Mouse (Mus musculus) liver, embryonic 13.5 days (tissue): ENCODE results near the gene Agpat3. TPM values are rescaled to one million over a fixed set of nuclear protein-coding genes. Genes with fewer than 3 reads are reported as not detected.

ENCODE experiments used
- ATAC-seq: fragments of 200-750 bp; cut with Nextera tagmentation; 2 replicates; pipeline ENCODE4 v1.8.0; 2017; ENCODE audit warnings: low read depth, mild to moderate bottlenecking, moderate number of reproducible peaks, moderate library complexity
- DNase-seq: peaks from one replicate; pipeline ENCODE4 v3.0.0; 2022
- H3K27ac ChIP-seq: fragments of 300-500 bp; sonication (generic); 2 replicates; pipeline ENCODE4 v1.5.1; 2015; ENCODE audit warnings: moderate library complexity, mild to moderate bottlenecking, inconsistent platforms
- H3K27me3 ChIP-seq: fragments of 300-500 bp; sonication (generic); 2 replicates; pipeline ENCODE4 v1.6.1; 2015; ENCODE audit warnings: mild to moderate bottlenecking, inconsistent platforms
- H3K36me3 ChIP-seq: fragments of 300-500 bp; sonication (generic); 2 replicates; pipeline ENCODE4 v1.6.1; 2015; ENCODE audit warnings: mild to moderate bottlenecking, inconsistent platforms
- H3K4me1 ChIP-seq: fragments of 300-500 bp; sonication (generic); replicated peaks from 2 replicates; pipeline ENCODE4 v1.6.1; 2015; ENCODE audit warnings: inconsistent platforms
- H3K4me2 ChIP-seq: fragments of 300-500 bp; sonication (generic); 2 replicates; pipeline ENCODE4 v1.6.1; 2015; ENCODE audit warnings: inconsistent platforms, mild to moderate bottlenecking, moderate library complexity
- H3K4me3 ChIP-seq: fragments of 300-500 bp; sonication (generic); replicated peaks from 2 replicates; pipeline ENCODE4 v1.5.1; 2015; ENCODE audit warnings: mild to moderate bottlenecking, inconsistent platforms
- H3K9ac ChIP-seq: fragments of 300-500 bp; sonication (generic); 2 replicates; pipeline ENCODE4 v1.6.1; 2015; ENCODE audit warnings: mild to moderate bottlenecking, inconsistent platforms
- H3K9me3 ChIP-seq: fragments of 300-500 bp; sonication (generic); replicated peaks from 2 replicates; pipeline ENCODE4 v1.6.1; 2016; ENCODE audit warnings: inconsistent platforms
- WGBS: fragments of 180-500 bp; shearing (Covaris S2); methylation state at CpG from one replicate; pipeline ENCODE4 v1.1.7; 2015; ENCODE audit not compliant: insufficient replicate concordance; 5-methylcytosine and 5-hydroxymethylcytosine counted together
- polyA plus RNA-seq: library from polyadenylated mRNA; unstranded; fragments of >200 nt; fragmentation: Nextera tagmentation; extraction: Ambion mirVana; gene quantifications from 2 replicates; pipeline ENCODE4 v1.2.1, GENCODE M21; 2015

Gene Agpat3
- polyA plus RNA-seq, 1 experiment from 2014 or later: 19.5 TPM

DNA sequence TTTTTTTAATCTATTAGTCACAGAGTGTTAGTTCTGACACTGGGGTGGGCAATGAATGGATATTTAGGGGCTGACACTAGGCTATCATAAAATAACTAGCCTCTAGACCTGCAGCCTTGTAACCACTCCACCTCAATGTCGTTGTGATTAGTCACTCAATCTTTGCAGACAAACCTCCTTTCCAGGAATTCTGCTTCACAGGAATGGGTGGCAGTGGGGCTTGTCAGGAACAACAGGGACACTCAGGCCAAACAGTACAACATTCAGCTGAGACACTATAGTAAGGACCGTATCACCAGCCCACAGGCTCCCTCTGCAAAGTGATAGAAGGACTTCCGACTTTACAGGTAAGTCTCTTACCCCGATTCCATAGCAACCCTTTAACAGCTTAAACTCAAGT lies 105.6 kb downstream of the Agpat3 start:
- H3K4me1 ChIP-seq: peaks cover 50% of the 10 kb centered on the region
- H3K36me3 ChIP-seq: peaks cover 7% of the 10 kb centered on the region; the same call in 1 of the 2 replicates
- no peak overlapping the region for H3K4me3 ChIP-seq
- 31% methylated on average over 4 of the region's 4 CpGs for WGBS
- peak overlapping the region; percentile 67 for H3K27ac ChIP-seq
- no peaks in the 10 kb centered on the region for H3K9me3 ChIP-seq
- 0 out of 2 replicates have a peak overlapping the region, but pooled peaks have one; percentile 11 for H3K9ac ChIP-seq
- no peaks in the 10 kb centered on the region for H3K27me3 ChIP-seq
- peak; percentile 34 for DNase-seq
- H3K4me2 ChIP-seq: no peak overlapping the region
- no peak; the same call in 1 of the 2 replicates for ATAC-seq

GRCm38 (mm10) chr10:78245225-78245547 lies 107.1 kb downstream of the Agpat3 start:
- Histone ChIP-seq H3K27ac (peak overlapping the region; percentile 93), H3K9me3 (no peaks in the 10 kb centered on the region), H3K4me2 (peak overlapping the region; percentile 99), H3K36me3 (peaks cover 9% of the 10 kb centered on the region; the same call in 1 of the 2 replicates), H3K4me1 (peaks cover 65% of the 10 kb centered on the region), H3K4me3 (peak overlapping the region; percentile 94), H3K9ac (peak overlapping the region; percentile 94), H3K27me3 (no peaks in the 10 kb centered on the region)
- 18% methylated on average over 7 of the region's 7 CpGs for WGBS
- peak; percentile 1; the same call in 1 of the 2 replicates for ATAC-seq
- DNase-seq: no peak

GRCm38 (mm10) chr10:78244438-78245224 lies 107.7 kb downstream of the Agpat3 start, which contains the start of gene Trappc10:
TSS of gene Trappc10 (minus strand) at chr10:78244641.
- peak within 1 kb of the TSS; percentile 93 for H3K27ac ChIP-seq
- H3K4me3 ChIP-seq: peak within 1 kb of the TSS; percentile 94
- H3K4me1 ChIP-seq: peaks cover 71% of the 10 kb centered on the region
- H3K27me3 ChIP-seq: no peaks in the 10 kb centered on the region
- H3K4me2 ChIP-seq: peak within 1 kb of the TSS; percentile 99
- DNase-seq (peak; percentile 88), ATAC-seq (peak; percentile 96)
- peak within 1 kb of the TSS; percentile 94 for H3K9ac ChIP-seq
- WGBS: under 1% methylated on average over 67 of the region's 74 CpGs
- peaks cover 9% of the 10 kb centered on the region; the same call in 1 of the 2 replicates for H3K36me3 ChIP-seq
- no peaks in the 10 kb centered on the region for H3K9me3 ChIP-seq

DNA sequence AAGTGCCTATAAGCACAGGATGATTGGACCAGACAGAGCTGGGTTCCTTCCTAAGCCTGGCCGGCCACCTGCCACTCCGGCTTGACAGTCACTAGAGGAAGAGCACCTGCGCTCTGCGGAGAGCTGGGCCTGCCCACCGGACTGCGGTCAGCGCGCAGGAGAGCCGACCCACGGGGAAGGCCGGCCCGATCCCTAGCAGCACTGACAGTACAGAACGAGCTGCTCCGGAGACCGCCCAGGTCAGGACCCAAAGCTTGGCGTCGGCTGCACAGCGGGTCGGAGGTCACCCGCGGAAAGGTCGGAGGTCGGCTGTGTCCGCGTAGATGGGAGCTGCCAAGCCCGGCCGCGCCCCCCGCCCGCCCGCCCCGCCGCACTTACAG lies 108.2 kb downstream of the Agpat3 start:
- under 1% methylated on average over 28 of the region's 33 CpGs for WGBS
- Histone ChIP-seq H3K27me3 (no peaks in the 10 kb centered on the region), H3K4me3 (peak overlapping the region; percentile 94), H3K4me1 (peaks cover 77% of the 10 kb centered on the region), H3K36me3 (peaks cover 13% of the 10 kb centered on the region), H3K27ac (peak overlapping the region; percentile 93), H3K9ac (peak overlapping the region; percentile 94), H3K9me3 (no peaks in the 10 kb centered on the region), H3K4me2 (peak overlapping the region; percentile 99)
- ATAC-seq (peak; percentile 52), DNase-seq (peak; percentile 39)

- Histone ChIP-seq H3K27me3 (no peaks in the 10 kb centered on the region), H3K4me3 (no peak overlapping the region), H3K27ac (peak overlapping the region; percentile 81), H3K36me3 (peaks cover 32% of the 10 kb centered on the region), H3K4me1 (peaks cover 99% of the 10 kb centered on the region), H3K4me2 (no peak overlapping the region), H3K9ac (peak overlapping the region; percentile 33; the same call in 1 of the 2 replicates), H3K9me3 (no peaks in the 10 kb centered on the region)
- DNase-seq: no peak
- WGBS: 89% methylated on average over 6 of the region's 6 CpGs
- ATAC-seq: no peak
Measured at GRCm38 (mm10) chr10:78238926-78239325, 113.4 kb downstream of the Agpat3 start.

GRCm38 (mm10) chr10:78238297-78238696 lies 114.0 kb downstream of the Agpat3 start:
- DNase-seq: no peak
- 0 out of 2 replicates have a peak overlapping the region, but pooled peaks have one; percentile 33 for H3K9ac ChIP-seq
- H3K4me1 ChIP-seq: peaks cover 100% of the 10 kb centered on the region
- H3K9me3 ChIP-seq: no peaks in the 10 kb centered on the region
- ATAC-seq: no peak
- WGBS: 77% methylated on average over 5 of the region's 5 CpGs
- H3K4me2 ChIP-seq: 0 out of 2 replicates have a peak overlapping the region, but pooled peaks have one; percentile 38
- peaks cover 32% of the 10 kb centered on the region for H3K36me3 ChIP-seq
- no peak overlapping the region for H3K4me3 ChIP-seq
- H3K27ac ChIP-seq: peak overlapping the region; percentile 81
- H3K27me3 ChIP-seq: no peaks in the 10 kb centered on the region

DNA sequence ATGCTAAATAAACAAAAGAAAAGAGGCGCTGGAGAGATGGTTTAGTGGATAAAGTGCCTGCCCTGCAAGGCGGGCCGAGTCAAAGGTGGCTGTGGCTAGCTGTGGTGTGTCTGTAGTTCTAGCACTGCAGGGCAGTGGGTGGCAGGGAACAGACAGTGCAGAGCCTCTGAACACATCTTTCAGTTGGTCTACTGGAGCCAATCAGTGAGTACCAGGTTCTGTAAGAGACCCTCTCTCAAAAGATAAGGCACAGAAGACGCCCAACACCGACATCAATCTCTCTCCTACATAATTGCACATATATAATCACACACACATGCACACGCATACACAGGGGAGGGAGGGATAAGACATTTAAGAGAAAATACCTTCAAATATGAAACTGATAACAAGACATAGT lies 114.5 kb downstream of the Agpat3 start:
- Histone ChIP-seq H3K27ac (peak overlapping the region; percentile 81), H3K4me1 (peaks cover 100% of the 10 kb centered on the region), H3K4me3 (0 out of 2 replicates have a peak overlapping the region, but pooled peaks have one; percentile 6), H3K4me2 (peak overlapping the region; percentile 38), H3K27me3 (no peaks in the 10 kb centered on the region), H3K9ac (peak overlapping the region; percentile 53), H3K36me3 (peaks cover 32% of the 10 kb centered on the region), H3K9me3 (no peaks in the 10 kb centered on the region)
- DNase-seq (peak; percentile 40), ATAC-seq (peak; percentile 86)
- WGBS: 27% methylated on average over 6 of the region's 6 CpGs

DNA sequence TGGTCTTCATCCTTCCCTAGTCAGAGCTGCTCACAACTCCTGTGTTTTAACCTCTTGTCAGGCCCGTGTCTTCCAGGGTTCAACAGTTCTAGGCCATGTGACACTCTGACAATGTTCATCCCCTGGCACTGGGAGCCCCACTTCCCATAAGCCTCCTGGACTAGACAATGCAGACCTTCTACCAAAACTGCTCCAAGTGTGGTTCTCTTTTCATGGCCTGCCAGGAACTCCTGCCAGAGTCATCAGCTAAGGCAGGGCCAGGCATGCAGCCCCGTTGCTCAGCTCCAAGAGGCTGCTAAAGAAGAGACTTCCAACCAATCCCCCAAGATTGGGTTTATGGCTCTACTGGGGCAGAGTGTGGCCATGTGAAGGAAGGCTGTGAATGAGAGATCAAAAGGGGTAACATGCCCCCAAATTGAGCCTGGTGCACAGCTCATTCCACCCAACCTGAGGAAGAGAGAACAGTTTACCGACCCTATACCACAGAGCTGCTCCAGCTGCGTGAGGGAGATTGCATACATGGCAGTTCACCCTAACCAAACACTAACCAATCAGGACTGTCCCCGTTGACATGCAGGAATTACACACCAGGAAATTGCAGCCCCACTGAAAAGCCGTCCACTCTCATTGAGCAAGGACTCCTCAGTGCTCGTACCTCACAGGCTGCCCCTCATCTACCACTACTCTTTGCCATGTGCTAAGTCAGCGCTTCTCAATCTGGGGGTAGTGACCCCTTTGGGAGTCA lies 115.2 kb downstream of the Agpat3 start:
- peak; percentile 53 for ATAC-seq
- H3K4me3 ChIP-seq: no peak overlapping the region; the same call in 1 of the 2 replicates
- H3K36me3 ChIP-seq: peaks cover 27% of the 10 kb centered on the region
- H3K9me3 ChIP-seq: no peaks in the 10 kb centered on the region
- WGBS: 49% methylated on average over 8 of the region's 8 CpGs
- peak overlapping the region; percentile 38 for H3K4me2 ChIP-seq
- peaks cover 99% of the 10 kb centered on the region for H3K4me1 ChIP-seq
- H3K27ac ChIP-seq: peak overlapping the region; percentile 81
- H3K9ac ChIP-seq: peak overlapping the region; percentile 53
- no peaks in the 10 kb centered on the region for H3K27me3 ChIP-seq
- DNase-seq: no peak

GRCm38 (mm10) chr10:78233756-78234155 lies 118.5 kb downstream of the Agpat3 start:
- no peak overlapping the region for H3K4me3 ChIP-seq
- no peaks in the 10 kb centered on the region for H3K27me3 ChIP-seq
- ATAC-seq (no peak), DNase-seq (no peak)
- H3K9ac ChIP-seq: no peak overlapping the region
- H3K9me3 ChIP-seq: no peaks in the 10 kb centered on the region
- peaks cover 41% of the 10 kb centered on the region for H3K36me3 ChIP-seq
- no peak overlapping the region for H3K4me2 ChIP-seq
- H3K4me1 ChIP-seq: peaks cover 68% of the 10 kb centered on the region
- WGBS: 76% methylated on average over 6 of the region's 6 CpGs
- H3K27ac ChIP-seq: no peak overlapping the region

- ATAC-seq (no peak), DNase-seq (no peak)
- Histone ChIP-seq H3K4me2 (no peak overlapping the region), H3K36me3 (peaks cover 41% of the 10 kb centered on the region), H3K9me3 (no peaks in the 10 kb centered on the region), H3K4me3 (no peak overlapping the region), H3K9ac (0 out of 2 replicates have a peak overlapping the region, but pooled peaks have one; percentile 19), H3K4me1 (peaks cover 62% of the 10 kb centered on the region), H3K27me3 (no peaks in the 10 kb centered on the region), H3K27ac (no peak overlapping the region; the same call in 1 of the 2 replicates)
- 89% methylated on average over 5 of the region's 5 CpGs for WGBS
Measured at GRCm38 (mm10) chr10:78233161-78233560, 119.1 kb downstream of the Agpat3 start.

DNA sequence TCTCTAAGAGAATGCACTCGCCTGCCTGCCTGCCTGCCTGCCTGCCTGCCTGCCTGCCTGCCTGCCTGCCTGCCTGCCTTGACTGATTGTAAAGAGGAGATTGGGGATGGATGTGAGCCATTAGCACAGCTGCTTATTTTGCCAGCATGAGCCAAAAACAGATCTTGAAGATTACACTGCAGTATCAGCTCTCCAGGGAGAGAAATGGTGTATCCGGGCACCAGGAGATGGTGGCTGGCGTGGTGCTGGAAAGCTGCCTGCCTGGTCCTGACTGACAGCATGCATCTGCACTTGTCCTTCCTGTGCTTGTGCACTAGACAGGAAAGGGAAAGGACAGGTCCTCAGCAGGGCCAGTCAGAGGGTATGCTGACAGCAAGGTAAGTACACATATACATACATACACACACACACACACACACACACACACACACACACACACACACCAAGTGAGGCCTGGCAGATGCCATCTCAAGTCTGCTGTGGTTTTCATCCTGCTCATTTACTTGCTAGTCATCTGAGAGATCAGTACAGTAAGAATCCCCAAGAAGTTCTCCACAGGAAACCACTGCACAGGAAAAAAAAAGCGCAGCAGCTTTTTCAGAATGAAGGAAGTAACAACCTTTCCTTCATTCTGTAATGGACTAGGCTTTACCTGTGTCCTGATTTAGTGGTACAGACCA lies 119.8 kb downstream of the Agpat3 start:
- H3K36me3 ChIP-seq: peaks cover 48% of the 10 kb centered on the region
- H3K9me3 ChIP-seq: no peaks in the 10 kb centered on the region
- no peak for DNase-seq

More for the DNA sequence above, 119.8 kb downstream of the Agpat3 start:
- WGBS: 75% methylated on average over 4 of the region's 4 CpGs
- Histone ChIP-seq H3K4me3 (no peak overlapping the region), H3K27me3 (no peaks in the 10 kb centered on the region), H3K27ac (no peak overlapping the region), H3K4me1 (peaks cover 55% of the 10 kb centered on the region), H3K4me2 (no peak overlapping the region), H3K9ac (no peak overlapping the region)
- no peak for ATAC-seq
